Mouse (Mus musculus): ENCODE data around the gene Mbnl1.
A peak's percentile ranks its signal among the peaks of the same experiment; 100 is the strongest.
"Not testable (repeated sequence)": the region's sequence is repeated elsewhere in the genome, so short reads cannot be mapped to it uniquely, and the experiment has no call there.

The Mbnl1 gene

GRCm38 (mm10) chr3:60494774-60495535 is 22.3 kb downstream of the Mbnl1 start:
- not testable (repeated sequence) for DNase-seq (ENCODE audit: low spot score in 2 of 2)

GRCm38 (mm10) chr3:60496197-60496596 is 23.6 kb downstream of the Mbnl1 start:
- no peak for DNase-seq (ENCODE audit: low spot score in 2 of 2)

GRCm38 (mm10) chr3:60498151-60498550 is 25.5 kb downstream of the Mbnl1 start:
- no peak for DNase-seq (ENCODE audit: low spot score in 2 of 2)

DNA sequence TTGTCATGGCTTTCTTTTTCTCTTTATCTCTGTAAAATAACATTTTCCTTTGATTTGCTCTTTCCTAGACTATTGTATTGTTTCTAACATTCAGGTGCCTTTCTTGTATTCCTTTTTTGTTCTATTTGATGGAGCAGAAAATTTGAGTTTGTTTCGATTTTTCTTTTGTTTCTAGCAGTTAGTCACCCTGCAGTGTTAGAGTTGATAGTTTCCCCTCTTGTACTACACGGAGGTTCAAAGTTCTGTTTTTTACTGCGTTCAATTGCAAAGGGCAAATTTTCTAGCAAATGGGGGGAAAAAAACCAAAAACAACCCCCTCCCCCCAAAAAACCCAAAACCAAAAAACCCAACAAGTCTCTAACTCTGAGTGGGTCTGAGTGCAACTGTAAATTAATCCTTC is 26.0 kb downstream of the Mbnl1 start:
- no peak for DNase-seq (ENCODE audit: low spot score in 2 of 2)

DNA sequence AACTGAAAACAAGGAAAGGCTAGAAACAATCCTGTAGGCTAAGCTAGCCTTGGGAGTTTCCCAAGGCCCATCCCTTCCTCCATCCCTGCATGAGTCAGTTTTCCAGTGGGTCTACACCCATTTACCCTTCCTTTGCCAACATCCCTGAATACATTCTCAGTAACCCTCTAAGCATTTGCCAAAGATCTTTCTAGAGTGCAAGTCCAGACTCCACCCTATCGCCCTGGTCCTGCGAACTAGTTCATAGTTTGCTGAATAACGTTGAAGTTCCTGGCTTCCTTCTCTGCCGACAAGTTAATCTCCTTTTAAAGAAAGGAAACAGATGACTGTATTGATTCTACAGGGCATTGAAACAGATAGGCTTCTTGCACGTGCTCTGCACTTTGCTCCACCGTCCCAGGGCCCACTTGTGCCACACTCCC is 26.5 kb downstream of the Mbnl1 start:
- DNase-seq (ENCODE audit: low spot score in 2 of 2), result no peak

- DNase-seq (ENCODE audit: low spot score in 2 of 2), result no peak
Measured at GRCm38 (mm10) chr3:60499718-60500450, 27.3 kb downstream of the Mbnl1 start.

- peak; percentile 65 to 69 for DNase-seq (ENCODE audit: low spot score in 2 of 2)
Measured at GRCm38 (mm10) chr3:60500571-60501527, 28.2 kb downstream of the Mbnl1 start.

GRCm38 (mm10) chr3:60501561-60502151 is 29.0 kb downstream of the Mbnl1 start:
- peak; percentile 29 to 42 for DNase-seq (ENCODE audit: low spot score in 2 of 2)

DNA sequence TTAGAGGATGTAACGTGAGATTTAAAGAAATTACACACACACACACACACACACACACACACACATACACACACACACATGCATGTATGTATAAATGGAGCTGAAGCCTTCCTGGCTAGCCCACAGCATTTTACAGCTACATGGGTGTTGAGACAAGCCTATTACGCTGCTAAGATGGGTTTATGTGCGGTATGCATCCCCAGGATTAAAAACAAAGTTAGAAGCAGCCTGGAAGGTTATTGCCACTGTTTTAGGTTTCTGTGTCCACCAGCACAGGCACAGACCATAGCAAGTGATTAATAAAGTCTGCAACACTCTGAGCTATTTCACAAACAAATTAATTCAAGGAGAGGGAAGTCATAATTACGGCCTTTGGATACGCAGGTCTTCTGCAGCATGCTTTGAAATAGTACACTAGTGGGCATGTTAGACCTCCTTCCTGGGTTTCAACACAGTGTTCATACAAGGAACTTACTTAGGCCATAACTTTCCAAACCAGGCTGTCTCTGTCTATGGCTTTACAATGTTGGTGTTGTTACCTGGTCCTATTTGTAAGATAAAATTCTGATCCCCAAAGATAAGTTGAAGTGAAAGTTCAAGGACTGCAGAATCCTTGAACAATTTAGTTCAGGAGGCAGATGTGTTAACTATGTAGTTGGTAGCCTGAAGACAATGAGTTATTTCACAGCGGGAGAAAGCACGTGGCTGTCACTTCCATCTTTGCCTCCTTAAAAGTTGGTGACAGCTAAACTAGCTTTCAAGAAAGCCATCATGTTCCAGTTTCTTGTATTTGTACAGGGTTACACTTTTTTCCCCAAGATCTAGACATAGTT is 29.7 kb downstream of the Mbnl1 start:
- DNase-seq (ENCODE audit: low spot score in 2 of 2), result no peak

GRCm38 (mm10) chr3:60503196-60503595 is 30.6 kb downstream of the Mbnl1 start:
- peak; percentile 7 to 58 for DNase-seq (ENCODE audit: low spot score in 2 of 2)

- DNase-seq (ENCODE audit: low spot score in 2 of 2), result no peak
Measured at GRCm38 (mm10) chr3:60504775-60505430, 32.3 kb downstream of the Mbnl1 start.

GRCm38 (mm10) chr3:60506821-60507220 is 34.2 kb downstream of the Mbnl1 start:
- DNase-seq (ENCODE audit: low spot score in 2 of 2), result no peak

DNA sequence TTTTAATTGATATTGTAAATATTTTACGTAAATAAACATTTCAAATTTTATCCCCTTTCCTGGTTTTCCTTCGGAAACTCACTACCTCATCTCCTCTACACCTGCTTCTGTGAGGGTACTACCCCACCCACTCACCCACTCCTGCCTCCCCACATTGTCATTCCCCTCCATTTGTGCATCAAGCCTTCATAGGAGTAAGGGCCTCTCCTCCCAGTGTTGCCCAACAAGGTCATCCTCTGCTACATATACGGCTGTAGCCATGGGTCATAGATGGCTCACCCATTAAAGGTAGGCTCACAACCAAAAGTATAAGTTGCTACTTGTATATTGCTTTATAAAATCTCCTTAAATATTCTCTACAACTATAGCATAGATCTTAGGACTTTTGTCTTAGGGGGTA is 34.9 kb downstream of the Mbnl1 start:
- no peak for DNase-seq (ENCODE audit: low spot score in 2 of 2)

DNA sequence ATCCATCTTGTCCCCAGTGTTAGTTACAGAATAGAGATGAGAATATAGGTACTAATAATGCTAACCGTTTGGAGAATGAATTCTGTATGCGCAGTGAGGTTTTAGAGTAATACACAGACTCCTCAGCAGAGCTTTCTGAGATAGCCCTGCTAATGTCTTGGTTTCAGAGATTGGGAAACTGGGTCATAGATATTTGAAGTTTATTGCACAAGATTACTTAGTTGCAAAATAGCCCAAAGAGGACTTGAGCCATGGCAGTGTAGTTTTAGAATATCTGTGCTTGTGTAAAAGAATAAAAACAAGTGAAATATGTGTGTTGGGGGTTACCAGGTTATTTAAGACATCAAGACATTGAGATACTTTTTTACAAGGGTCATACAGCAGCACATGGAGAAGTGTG is 35.3 kb downstream of the Mbnl1 start:
- no peak for DNase-seq (ENCODE audit: low spot score in 2 of 2)

GRCm38 (mm10) chr3:60511197-60511596 is 38.6 kb downstream of the Mbnl1 start:
- DNase-seq (ENCODE audit: low spot score in 2 of 2), result no peak

GRCm38 (mm10) chr3:60513337-60513736 is 40.7 kb downstream of the Mbnl1 start:
- DNase-seq (ENCODE audit: low spot score in 2 of 2), result no peak

DNA sequence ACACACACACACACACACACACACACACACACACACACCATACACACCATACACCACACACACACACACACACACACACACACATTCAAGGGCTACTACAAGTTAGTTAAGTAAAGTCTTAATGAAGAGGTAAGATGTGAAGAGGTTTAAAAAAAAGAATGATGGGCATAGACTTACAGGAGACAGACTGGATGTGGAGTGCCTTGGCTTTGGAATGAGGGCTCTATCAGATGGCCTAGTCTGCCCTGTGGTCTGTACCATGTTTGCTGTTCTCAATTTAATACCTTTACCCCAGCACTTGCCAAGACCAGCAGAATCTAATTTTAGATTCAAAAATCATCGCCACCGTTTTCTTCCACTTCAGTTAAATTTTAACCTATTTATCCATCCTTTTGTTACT is 41.1 kb downstream of the Mbnl1 start:
- DNase-seq (ENCODE audit: low spot score in 2 of 2), result no peak

GRCm38 (mm10) chr3:60515430-60515829 is 42.8 kb downstream of the Mbnl1 start:
- no peak for DNase-seq (ENCODE audit: low spot score in 2 of 2)

- peak; percentile 35 to 37 for DNase-seq (ENCODE audit: low spot score in 2 of 2)
Measured at GRCm38 (mm10) chr3:60516054-60516674, 43.5 kb downstream of the Mbnl1 start.

All from right cerebral cortex, postnatal 36 days (tissue).